Mouse (Mus musculus) forebrain, postnatal 0 days (tissue): ENCODE measurements around the gene Stx18. TPM values are rescaled to one million over a fixed set of nuclear protein-coding genes. Genes with fewer than 3 reads are reported as not detected.

Source experiments
- ATAC-seq: fragments of 200-750 bp; cut with Nextera tagmentation; 2 replicates; pipeline ENCODE4 v1.8.0; 2017; ENCODE audit warnings: mild to moderate bottlenecking, moderate library complexity
- DNase-seq: peaks from one replicate; pipeline ENCODE4 v3.0.0-alpha.2; 2015
- H3K27ac ChIP-seq: fragments of 300-500 bp; sonication (generic); 2 replicates; pipeline ENCODE4 v1.5.1; 2014; ENCODE audit warnings: low read depth, mild to moderate bottlenecking, antibody characterized with exemption, low read length, moderate library complexity, mixed read lengths
- H3K27me3 ChIP-seq: fragments of 300-500 bp; sonication (generic); 2 replicates; pipeline ENCODE4 v1.6.1; 2014; ENCODE audit warnings: mild to moderate bottlenecking, low read length, mixed read lengths; ENCODE audit not compliant: insufficient read depth
- H3K36me3 ChIP-seq: fragments of 300-500 bp; sonication (generic); 2 replicates; pipeline ENCODE4 v1.6.1; 2014; ENCODE audit warnings: mild to moderate bottlenecking, moderate library complexity; ENCODE audit not compliant: insufficient read depth
- H3K4me1 ChIP-seq: fragments of 300-500 bp; sonication (generic); 2 replicates; pipeline ENCODE4 v1.6.1; 2014; ENCODE audit warnings: antibody characterized with exemption; ENCODE audit not compliant: insufficient read depth
- H3K4me2 ChIP-seq: fragments of 300-500 bp; sonication (generic); 2 replicates; pipeline ENCODE4 v1.6.1; 2014; ENCODE audit warnings: low read depth, mild to moderate bottlenecking, moderate library complexity
- H3K4me3 ChIP-seq: fragments of 300-500 bp; sonication (generic); 2 replicates; pipeline ENCODE4 v1.5.1; 2014; ENCODE audit warnings: low read depth, low read length, mixed read lengths
- H3K9ac ChIP-seq: fragments of 300-500 bp; sonication (generic); 2 replicates; pipeline ENCODE4 v1.6.1; 2014; ENCODE audit warnings: mild to moderate bottlenecking
- H3K9me3 ChIP-seq: fragments of 300-500 bp; sonication (generic); 2 replicates; pipeline ENCODE4 v1.6.1; 2016; ENCODE audit warnings: low read length
- CTCF ChIP-seq: sonication (generic); IDR thresholded peaks from 2 replicates; pipeline ENCODE4 v1.5.1; 2016; ENCODE audit warnings: antibody characterized with exemption, control low read depth, low read depth
- WGBS: fragments of 180-500 bp; shearing (Covaris S2); extraction: QIAGEN DNeasy Blood & Tissue Kit; methylation state at CpG from one replicate; pipeline ENCODE4 v1.1.7; 2014; 5-methylcytosine and 5-hydroxymethylcytosine counted together
- polyA plus RNA-seq: library from polyadenylated mRNA; unstranded; fragments of >200 nt; fragmentation: Nextera tagmentation; extraction: Ambion mirVana; gene quantifications from 2 replicates; pipeline ENCODE4 v1.2.1, GENCODE M21; 2015
- total RNA-seq: library from RNA; depleted of rRNA; stranded (reverse); fragments of >200 nt; gene quantifications from 2 replicates; pipeline ENCODE4 v1.2.3, GENCODE M21; 2014

Gene Stx18
- total and polyA plus RNA-seq, 2 experiments from 2014 or later = 23.9 to 30.3 TPM

- Histone ChIP-seq H3K4me2 (no peak overlapping the region), H3K4me3 (no peak overlapping the region), H3K4me1 (no peaks in the 10 kb centered on the region), H3K9ac (no peak overlapping the region), H3K36me3 (no peaks in the 10 kb centered on the region), H3K27ac (no peak overlapping the region), H3K9me3 (no peaks in the 10 kb centered on the region), H3K27me3 (no peaks in the 10 kb centered on the region)
- DNase-seq (no peak), ATAC-seq (no peak)
- TF ChIP-seq CTCF = no peak
- WGBS = 69% methylated on average over 3 of the region's 3 CpGs
These were observed 51.6 kb downstream of the Stx18 start for GRCm38 (mm10) chr5:38090111-38090510.

GRCm38 (mm10) chr5:38090581-38090980, 52.0 kb downstream of the Stx18 start:
- no peaks in the 10 kb centered on the region for H3K9me3 ChIP-seq
- no peak overlapping the region for H3K9ac ChIP-seq
- ATAC-seq = peak; percentile 30
- no peak overlapping the region for H3K27ac ChIP-seq
- DNase-seq = no peak
- WGBS = 22% methylated on average over 3 of the region's 3 CpGs
- TF ChIP-seq CTCF = no peak
- no peaks in the 10 kb centered on the region for H3K4me1 ChIP-seq
- no peak overlapping the region for H3K4me3 ChIP-seq
- H3K4me2 ChIP-seq = no peak overlapping the region
- H3K36me3 ChIP-seq = no peaks in the 10 kb centered on the region
- H3K27me3 ChIP-seq = no peaks in the 10 kb centered on the region

GRCm38 (mm10) chr5:38091046-38091965, 52.8 kb downstream of the Stx18 start:
- no peaks in the 10 kb centered on the region for H3K4me1 ChIP-seq
- no peak overlapping the region for H3K4me2 ChIP-seq
- 72% methylated on average over 8 of the region's 8 CpGs for WGBS
- H3K4me3 ChIP-seq = no peak overlapping the region
- no peaks in the 10 kb centered on the region for H3K9me3 ChIP-seq
- ATAC-seq = peak; percentile 68
- no peaks in the 10 kb centered on the region for H3K36me3 ChIP-seq
- no peak overlapping the region for H3K27ac ChIP-seq
- no peak overlapping the region for H3K9ac ChIP-seq
- DNase-seq = peak; percentile 82
- H3K27me3 ChIP-seq = no peaks in the 10 kb centered on the region
- peak; percentile 85 for TF ChIP-seq CTCF

GRCm38 (mm10) chr5:38091966-38092304, 53.4 kb downstream of the Stx18 start:
- H3K9ac ChIP-seq = no peak overlapping the region
- H3K4me3 ChIP-seq = no peak overlapping the region
- H3K27me3 ChIP-seq = no peaks in the 10 kb centered on the region
- TF ChIP-seq CTCF = no peak
- H3K9me3 ChIP-seq = no peaks in the 10 kb centered on the region
- H3K36me3 ChIP-seq = no peaks in the 10 kb centered on the region
- no peaks in the 10 kb centered on the region for H3K4me1 ChIP-seq
- 75% methylated on average over 2 of the region's 2 CpGs for WGBS
- H3K27ac ChIP-seq = no peak overlapping the region
- DNase-seq (no peak), ATAC-seq (no peak)
- H3K4me2 ChIP-seq = no peak overlapping the region

DNA sequence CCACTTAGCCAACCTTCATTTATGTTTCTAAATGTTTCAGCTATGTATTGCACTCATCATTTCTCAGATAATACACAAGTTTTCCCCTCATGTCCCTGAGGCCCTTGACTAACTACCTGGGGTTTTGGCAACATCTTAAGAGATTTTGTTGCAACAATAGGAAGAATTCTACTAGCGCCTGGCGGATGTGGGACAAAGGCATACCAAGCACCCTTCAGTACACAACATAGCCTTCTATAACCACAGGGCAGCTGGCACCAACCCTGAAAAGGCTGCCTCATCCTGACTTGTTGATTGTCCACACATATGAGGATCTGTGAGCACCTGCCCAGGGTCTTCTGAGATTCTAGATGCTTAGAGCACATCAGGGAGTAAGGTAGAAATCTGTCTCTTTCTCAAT, 55.8 kb downstream of the Stx18 start:
- no peak for TF ChIP-seq CTCF
- DNase-seq (no peak), ATAC-seq (no peak)
- Histone ChIP-seq H3K27me3 (no peaks in the 10 kb centered on the region), H3K4me1 (no peaks in the 10 kb centered on the region), H3K27ac (no peak overlapping the region), H3K9ac (no peak overlapping the region), H3K36me3 (no peaks in the 10 kb centered on the region), H3K4me2 (no peak overlapping the region), H3K4me3 (no peak overlapping the region), H3K9me3 (no peaks in the 10 kb centered on the region)
- 87% methylated on average over 2 of the region's 2 CpGs for WGBS

- peak; percentile 47 for DNase-seq
- Histone ChIP-seq H3K4me3 (no peak overlapping the region), H3K9ac (no peak overlapping the region), H3K27ac (no peak overlapping the region), H3K36me3 (no peaks in the 10 kb centered on the region), H3K27me3 (no peaks in the 10 kb centered on the region), H3K4me2 (no peak overlapping the region), H3K9me3 (no peaks in the 10 kb centered on the region), H3K4me1 (no peaks in the 10 kb centered on the region)
- peak; percentile 62 for TF ChIP-seq CTCF
- WGBS = 62% methylated on average over 4 of the region's 4 CpGs
- ATAC-seq = peak; percentile 47; the same call in 1 of the 2 replicates
These were observed 59.1 kb downstream of the Stx18 start for GRCm38 (mm10) chr5:38097501-38098093.

DNA sequence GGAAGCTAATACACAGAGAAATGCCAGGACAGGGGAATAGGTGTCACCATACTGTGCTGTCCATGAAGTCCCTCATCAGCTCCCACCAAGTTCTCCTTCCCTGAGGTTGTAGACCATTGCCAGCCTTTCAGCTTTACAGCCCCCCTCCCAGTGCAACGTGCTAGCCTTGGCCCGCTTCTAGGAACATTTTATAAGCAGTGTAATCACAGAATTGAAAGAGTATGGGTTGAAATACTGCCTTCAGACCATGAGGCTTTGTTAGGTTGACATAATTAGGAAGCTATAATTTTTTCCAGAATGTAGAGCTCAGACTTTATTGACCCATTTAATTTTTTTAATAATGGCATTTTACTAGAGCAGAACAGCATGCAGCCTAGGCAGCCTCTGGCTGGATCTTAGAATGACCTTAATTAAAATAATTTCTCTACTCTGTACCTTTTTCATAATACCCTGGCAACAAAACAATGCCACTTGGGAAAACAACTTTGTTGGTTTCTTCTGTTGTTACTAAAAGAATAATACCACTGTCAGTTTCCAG, 60.7 kb downstream of the Stx18 start:
- ATAC-seq (peak; percentile 15; the same call in 1 of the 2 replicates), DNase-seq (no peak)
- Histone ChIP-seq H3K27me3 (no peaks in the 10 kb centered on the region), H3K4me2 (no peak overlapping the region), H3K36me3 (no peaks in the 10 kb centered on the region), H3K4me1 (no peaks in the 10 kb centered on the region), H3K4me3 (no peak overlapping the region), H3K9ac (no peak overlapping the region), H3K9me3 (no peaks in the 10 kb centered on the region), H3K27ac (no peak overlapping the region)
- no peak for TF ChIP-seq CTCF
- WGBS = 66% methylated on average over 2 of the region's 2 CpGs
